Mouse (Mus musculus): Measurements from ENCODE around the gene Pkd1.

The Pkd1 gene

DNA sequence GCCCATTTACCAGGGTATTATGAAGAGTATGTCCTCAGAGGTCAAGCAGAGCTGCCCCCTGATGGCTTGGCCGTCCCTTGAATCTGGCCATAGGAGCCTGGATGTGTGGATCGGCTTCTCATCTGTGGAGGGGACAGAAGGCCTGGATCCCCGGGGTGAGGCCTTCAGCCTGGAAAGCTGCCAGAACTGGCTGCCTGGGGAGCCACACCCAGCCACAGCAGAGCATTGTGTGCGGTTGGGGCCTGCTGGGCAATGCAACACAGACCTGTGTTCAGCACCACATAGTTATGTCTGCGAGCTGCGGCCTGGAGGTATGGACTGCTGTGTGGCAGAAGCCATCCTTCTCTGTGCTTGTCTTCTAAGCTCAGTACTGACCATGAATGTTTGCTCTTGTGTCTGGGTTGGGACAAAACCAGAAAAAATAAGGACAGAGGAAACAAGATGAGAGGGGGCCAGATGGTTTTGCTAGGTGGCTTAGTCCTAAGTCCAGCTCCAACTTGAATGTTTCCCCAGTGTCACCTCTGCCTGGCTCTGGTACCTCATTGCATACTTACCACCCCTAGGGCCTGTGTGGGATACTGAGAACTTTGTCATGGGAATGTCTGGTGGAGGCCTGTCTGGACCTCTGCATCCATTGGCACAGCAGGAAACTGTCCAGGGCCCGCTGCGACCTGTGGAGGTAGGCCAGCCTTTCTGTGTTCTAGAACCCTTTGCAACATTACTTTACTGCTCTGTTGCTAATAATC is 17.6 kb downstream of the Pkd1 start:
- DNase-seq (ENCODE audit: low read depth) = no peak

DNA sequence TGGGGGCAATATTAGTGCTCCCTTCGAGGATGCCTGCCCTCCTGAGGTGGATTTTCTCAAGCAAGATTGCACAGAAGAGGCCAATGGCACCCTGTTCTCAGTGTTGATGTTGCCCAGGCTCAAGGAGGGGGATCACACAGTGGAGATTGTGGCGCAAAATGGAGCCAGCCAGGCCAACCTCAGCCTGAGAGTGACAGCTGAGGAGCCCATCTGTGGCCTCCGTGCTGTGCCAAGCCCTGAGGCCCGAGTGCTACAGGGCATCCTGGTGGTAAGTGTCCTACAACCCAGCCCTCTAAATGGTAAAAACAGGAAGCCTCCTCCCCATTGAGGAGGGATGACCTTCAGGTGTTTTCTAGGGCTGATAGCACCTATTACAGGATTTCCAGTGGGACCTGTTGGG is 20.2 kb downstream of the Pkd1 start:
- no peak for DNase-seq (ENCODE audit: low read depth)

DNA sequence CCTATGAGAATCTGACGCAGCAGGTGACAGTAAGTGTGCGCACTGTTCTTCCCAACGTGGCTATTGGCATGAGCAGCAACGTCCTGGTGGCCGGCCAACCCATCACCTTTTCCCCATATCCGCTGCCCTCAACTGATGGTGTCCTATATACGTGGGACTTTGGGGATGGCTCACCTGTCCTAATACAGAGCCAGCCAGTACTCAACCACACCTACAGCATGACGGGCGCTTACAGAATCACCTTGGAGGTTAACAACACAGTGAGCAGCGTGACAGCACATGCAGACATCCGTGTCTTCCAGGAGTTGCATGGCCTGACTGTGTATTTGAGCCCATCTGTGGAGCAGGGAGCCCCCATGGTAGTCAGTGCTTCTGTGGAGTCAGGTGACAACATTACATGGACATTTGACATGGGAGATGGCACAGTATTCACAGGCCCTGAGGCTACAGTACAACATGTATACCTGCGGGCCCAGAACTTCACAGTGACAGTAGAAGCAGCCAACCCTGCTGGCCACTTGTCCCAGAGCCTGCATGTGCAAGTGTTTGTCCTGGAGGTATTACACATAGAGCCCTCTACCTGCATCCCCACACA is 23.1 kb downstream of the Pkd1 start:
- DNase-seq (ENCODE audit: low read depth) = no peak

GRCm38 (mm10) chr17:24573811-24574210 is 24.2 kb downstream of the Pkd1 start:
- DNase-seq (ENCODE audit: low read depth) = no peak

DNA sequence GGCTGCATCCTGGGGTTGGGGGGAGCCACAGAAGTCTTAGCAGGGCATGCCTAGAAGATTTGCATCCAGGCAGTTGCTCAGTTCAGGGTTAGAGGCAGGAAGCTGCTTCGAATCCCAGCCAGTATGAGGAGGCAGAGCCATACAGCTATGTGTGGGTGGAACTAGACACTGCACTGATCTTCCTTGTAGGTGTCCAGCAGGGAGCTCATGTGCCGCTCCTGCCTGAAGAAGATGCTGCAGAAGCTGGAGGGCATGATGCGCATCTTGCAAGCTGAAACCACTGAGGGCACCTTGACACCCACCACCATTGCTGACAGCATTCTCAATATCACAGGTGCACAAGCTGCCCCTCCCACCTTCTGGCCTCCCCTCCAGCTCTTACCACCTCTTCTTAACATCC is 29.9 kb downstream of the Pkd1 start:
- no peak for DNase-seq (ENCODE audit: low read depth)

GRCm38 (mm10) chr17:24580287-24580686 is 30.7 kb downstream of the Pkd1 start:
- no peak for DNase-seq (ENCODE audit: low read depth)

DNA sequence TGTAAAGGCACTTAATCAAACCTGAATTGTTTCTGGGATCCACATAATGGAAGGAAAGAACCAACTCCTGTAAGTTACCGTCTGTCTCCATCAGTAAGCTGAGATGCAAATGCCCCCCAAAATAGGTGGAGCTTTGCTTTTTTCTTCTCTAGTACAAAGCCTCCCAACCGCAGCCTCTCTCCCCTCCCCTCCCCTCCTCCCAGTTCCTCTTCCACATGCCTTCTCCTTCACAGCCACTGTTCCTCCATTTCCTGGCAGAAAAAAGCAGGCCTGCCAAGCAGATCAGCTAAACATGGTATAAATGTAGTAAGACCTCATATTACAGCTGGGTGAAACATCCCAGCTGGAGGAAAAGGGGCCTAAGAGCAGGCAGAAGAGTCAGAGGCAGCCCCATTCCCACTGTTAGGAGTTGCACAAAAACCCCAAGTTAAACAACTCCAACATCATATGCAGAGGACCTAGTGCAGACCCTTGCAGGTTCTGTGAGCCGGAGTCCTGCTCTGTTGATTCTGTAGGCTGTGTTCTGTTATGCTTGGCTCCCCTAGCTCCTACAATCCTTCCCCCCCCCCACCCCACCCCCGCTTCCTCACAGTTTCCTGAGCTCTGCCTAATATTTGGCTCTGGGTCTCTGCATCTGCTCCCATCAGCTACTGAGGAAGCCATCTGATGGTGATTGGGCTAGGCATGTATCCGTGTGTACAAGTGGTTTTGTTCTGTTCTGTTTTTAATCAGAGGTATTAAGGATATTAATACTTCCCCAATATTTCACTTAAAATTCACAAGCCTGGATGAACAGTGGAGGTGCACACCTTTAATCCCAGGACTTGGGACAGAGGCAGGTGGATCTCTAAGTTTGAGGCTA is 34.2 kb downstream of the Pkd1 start:
- no peak for DNase-seq (ENCODE audit: low read depth)

- no peak for DNase-seq (ENCODE audit: low read depth)
Observed at GRCm38 (mm10) chr17:24584520-24584919, 34.9 kb downstream of the Pkd1 start.

DNA sequence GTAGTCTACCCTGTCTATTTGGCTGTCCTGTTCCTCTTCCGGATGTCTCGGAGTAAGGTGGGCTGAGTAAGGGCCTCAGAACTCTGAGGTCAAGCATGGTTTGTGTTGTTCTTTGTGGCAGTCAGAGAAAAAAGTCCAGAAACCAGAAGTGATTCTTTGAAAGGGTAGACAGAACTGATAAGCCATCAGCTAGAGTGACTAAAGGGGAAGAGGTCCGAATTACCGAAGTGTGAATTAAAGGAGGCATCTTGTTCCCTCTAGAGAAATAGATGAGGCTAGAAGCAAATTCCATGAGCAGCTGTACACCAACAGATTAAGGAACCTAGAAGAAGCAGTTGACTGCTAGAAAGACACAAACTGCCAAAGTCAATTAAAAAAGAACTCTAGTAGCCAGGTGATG is 36.9 kb downstream of the Pkd1 start:
- no peak for DNase-seq (ENCODE audit: low read depth)

- DNase-seq (ENCODE audit: low read depth) = no peak
Observed at GRCm38 (mm10) chr17:24590943-24591342, 41.3 kb downstream of the Pkd1 start.

GRCm38 (mm10) chr17:24591695-24592094 is 42.1 kb downstream of the Pkd1 start:
- no peak for DNase-seq (ENCODE audit: low read depth)

DNA sequence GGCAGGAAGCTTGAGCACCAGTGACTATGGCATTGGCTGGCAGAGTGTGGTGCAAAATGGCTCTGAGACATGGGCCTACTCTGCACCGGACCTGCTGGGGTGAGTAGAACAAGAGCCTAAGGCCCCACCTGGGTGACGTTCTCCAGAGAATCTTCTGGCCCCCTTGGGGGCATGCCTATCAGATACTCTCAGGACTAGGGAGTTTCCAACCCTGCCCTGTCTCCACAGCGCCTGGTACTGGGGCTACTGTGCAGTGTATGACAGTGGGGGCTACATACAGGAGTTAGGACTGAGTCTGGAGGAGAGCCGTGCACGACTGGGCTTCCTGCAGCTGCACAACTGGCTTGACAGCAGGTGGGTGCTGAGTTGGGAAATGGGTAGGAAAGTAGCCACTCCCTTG is 43.6 kb downstream of the Pkd1 start:
- DNase-seq (ENCODE audit: low read depth) = no peak

DNA sequence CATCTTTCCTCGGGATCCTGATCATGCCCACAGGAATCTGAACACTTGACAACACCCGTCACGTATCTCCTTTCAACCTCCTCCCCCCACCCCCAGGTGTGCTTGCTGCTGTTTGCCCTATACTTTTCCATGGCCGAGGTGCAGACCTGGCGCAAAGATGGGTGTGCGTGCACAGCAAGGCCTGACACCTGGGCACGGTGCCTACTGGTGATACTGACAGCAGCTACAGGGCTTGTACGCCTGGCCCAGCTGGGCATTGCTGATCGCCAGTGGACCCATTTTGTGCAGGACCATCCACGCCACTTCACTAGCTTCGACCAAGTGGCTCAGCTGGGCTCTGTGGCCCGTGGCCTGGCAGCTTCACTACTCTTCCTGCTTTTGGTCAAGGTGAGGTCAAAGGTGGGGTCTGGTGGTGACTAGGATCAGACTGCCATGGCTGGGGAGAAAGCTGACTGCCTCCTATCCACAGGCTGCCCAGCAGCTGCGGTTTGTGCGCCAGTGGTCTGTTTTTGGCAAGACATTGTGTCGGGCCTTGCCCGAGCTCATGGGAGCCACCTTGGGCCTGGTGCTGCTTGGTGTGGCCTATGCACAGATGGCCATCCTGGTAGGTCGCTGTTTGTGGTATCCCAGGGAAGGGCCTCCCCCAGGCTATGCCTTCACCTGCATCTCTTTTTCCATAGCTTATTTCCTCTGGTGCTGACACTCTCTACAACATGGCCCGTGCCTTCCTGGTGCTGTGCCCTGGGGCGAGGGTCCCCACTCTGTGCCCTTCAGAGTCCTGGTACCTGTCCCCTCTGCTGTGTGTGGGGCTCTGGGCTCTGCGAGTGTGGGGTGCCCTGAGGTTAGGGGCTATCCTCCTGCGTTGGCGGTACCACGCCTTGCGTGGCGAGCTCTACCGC is 44.6 kb downstream of the Pkd1 start:
- no peak for DNase-seq (ENCODE audit: low read depth)

- no peak for DNase-seq (ENCODE audit: low read depth)
Observed at GRCm38 (mm10) chr17:24595126-24596072, 45.8 kb downstream of the Pkd1 start.

- DNase-seq (ENCODE audit: low read depth) = no peak
Observed at GRCm38 (mm10) chr17:24596073-24596466, 46.4 kb downstream of the Pkd1 start.

DNA sequence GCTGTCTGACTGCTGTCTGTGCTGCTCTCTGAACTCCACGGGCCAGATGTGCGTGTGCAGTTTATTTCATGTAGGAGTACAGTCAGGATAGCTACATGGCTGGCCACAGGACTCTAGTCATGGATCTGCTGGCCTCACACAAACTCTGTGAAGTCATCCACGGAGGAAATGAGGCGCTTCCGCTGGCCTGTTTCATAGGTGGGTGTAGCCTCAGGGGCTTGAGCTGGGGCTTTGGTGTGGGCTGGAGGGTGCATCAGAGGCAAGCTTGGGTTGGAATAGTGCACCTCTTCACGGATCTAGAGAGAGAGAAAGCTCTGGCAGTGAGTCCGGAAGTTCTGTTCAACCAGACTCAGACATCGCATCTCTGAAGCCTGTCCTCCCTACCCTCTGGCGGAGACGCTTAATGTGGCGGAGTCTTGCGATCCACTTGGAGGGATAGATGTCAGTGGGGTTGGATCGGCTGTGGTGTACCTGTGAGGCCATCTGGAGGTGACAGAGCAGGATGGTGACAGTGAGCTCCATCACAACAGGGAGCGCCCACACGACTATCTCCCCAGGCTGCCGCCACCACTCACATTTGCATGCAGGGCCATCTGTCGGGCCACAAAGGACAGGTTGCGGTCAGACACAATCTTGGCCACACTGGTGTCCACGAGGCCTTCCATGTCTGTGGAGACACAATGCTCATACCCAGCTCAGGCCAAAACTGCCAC is 47.0 kb downstream of the Pkd1 start:
- DNase-seq (ENCODE audit: low read depth) = no peak

GRCm38 (mm10) chr17:24597989-24598388 is 48.4 kb downstream of the Pkd1 start:
- DNase-seq (ENCODE audit: low read depth) = no peak

- no peak for DNase-seq (ENCODE audit: low read depth)
Observed at GRCm38 (mm10) chr17:24600502-24600901, 50.9 kb downstream of the Pkd1 start.

- DNase-seq (ENCODE audit: low read depth) = no peak
Observed at GRCm38 (mm10) chr17:24603961-24604360, 54.3 kb downstream of the Pkd1 start.

GRCm38 (mm10) chr17:24604557-24604956 is 54.9 kb downstream of the Pkd1 start:
- no peak for DNase-seq (ENCODE audit: low read depth)

Data from fibroblast of lung, adult 2 months (primary cell).